Mouse (Mus musculus): ENCODE data around the gene Phb2. TPM values are rescaled to one million over a fixed set of nuclear protein-coding genes. Genes with fewer than 3 reads are reported as not detected.

Phb2 gene
- polyA plus RNA-seq, 1 experiment: 115 TPM

DNA sequence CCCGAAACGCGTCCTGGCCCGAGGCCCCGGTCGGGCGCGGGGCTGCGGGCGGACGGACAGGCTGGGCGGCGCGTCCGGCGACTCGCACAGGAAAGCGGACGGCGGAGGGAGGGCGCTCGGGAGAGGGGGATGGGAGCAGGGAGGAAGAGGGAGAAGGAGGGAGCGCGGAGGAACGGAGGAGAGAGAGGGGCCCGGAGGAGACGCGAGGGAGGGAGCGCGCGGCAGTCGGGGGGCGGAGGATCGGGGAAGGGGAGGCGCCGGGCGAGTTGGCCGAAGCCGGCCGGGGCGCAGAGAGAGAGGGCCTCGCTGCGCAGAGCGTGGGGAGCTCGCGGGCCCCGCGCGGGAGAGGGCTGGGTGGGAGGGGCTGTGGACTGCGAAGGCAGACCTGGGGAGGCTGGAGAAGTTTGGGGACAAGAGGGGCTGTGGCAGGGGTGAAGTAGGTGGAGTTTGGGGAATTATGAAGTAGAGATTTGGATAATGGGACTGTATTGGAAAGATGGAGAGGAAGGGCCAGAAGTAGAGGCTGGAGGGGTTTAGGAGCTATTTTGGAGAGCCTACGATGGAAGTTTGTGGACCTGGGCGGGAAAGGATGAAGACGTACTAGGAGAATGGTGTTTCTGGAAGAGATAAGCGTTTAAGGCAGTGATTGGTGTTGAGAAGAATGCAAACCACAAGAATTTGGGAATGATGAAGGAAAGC, 44.7 kb downstream of the Phb2 start:
- under 1% methylated on average over 43 of the region's 54 CpGs for WGBS
- DNase-seq: peak; percentile 87 to 88
- Histone ChIP-seq H3K4me3 (replicated peaks; ENCODE audit: insufficient read depth, low read depth, low read length) (peak overlapping the region; percentile 95), H3K4me1 (ENCODE audit: control insufficient read depth, insufficient read depth, low read length) (peaks cover 7% of the 10 kb centered on the region), H3K27me3 (ENCODE audit: control insufficient read depth, insufficient read depth, low read length) (no peaks in the 10 kb centered on the region), H3K27ac (ENCODE audit: insufficient read depth, low read length) (peak overlapping the region; percentile 96)
- no peak for TF ChIP-seq CTCF (IDR thresholded peaks at IDR 0.05; ENCODE audit: borderline replicate concordance, insufficient read depth, low read depth, low read length)
- peak; percentile 48 for TF ChIP-seq POLR2A (IDR thresholded peaks at IDR 0.05; ENCODE audit: borderline replicate concordance, insufficient read depth, low read length)

- WGBS: under 1% methylated on average over 5 of the region's 5 CpGs
Measured at GRCm38 (mm10) chr6:124757351-124757880, 45.3 kb downstream of the Phb2 start.

DNA sequence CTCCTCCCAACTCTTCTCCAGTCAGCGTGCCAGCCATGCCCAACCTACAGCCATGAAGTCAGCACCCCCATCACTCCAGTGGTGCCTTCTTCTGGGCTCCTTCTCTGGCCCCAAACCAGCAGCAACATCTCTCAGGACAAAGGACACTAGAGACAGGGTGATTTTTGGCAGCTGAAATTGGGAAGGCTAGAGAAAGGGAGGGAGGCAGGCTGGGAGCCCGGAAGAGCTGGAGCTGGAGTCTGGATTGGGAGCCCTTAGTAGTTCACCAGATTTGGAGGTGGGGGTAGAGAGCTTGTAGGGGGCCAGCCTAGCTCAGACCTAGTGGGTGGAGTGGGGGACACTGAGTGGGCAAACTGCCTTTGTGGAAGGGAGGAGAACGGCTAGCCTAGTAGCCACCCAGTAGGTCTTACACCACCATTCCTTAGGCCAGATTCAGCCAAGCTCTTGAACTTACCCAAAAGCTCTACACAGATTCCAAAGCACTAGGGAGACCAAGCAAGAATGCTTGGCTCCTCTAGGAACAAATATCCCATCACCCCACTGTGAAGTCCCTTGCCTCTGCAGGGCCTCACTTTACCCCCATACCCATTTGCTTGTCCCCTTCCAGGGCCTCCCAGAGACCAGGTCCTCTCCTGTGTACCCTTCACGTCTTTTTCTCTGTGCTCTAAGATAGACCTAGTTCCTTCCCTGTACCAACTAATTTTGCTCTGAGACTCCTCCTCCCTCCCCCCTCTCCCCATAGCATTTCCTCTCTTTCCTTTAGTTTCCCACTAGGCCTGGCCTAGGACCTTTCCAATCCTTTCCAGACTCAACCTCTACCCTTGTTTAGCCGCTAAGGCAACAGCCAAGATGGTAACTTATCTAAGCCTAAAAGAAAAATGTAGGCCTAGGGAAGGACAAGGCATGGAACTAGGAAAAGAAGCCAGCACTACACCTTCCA, 46.0 kb downstream of the Phb2 start:
- Histone ChIP-seq H3K4me3 (replicated peaks; ENCODE audit: insufficient read depth, low read depth, low read length) (peak overlapping the region; percentile 95), H3K27ac (ENCODE audit: insufficient read depth, low read length) (peak overlapping the region; percentile 96), H3K27me3 (ENCODE audit: control insufficient read depth, insufficient read depth, low read length) (no peaks in the 10 kb centered on the region), H3K4me1 (ENCODE audit: control insufficient read depth, insufficient read depth, low read length) (peaks cover 7% of the 10 kb centered on the region)
- TF ChIP-seq CTCF (IDR thresholded peaks at IDR 0.05; ENCODE audit: borderline replicate concordance, insufficient read depth, low read depth, low read length) (no peak), POLR2A (IDR thresholded peaks at IDR 0.05; ENCODE audit: borderline replicate concordance, insufficient read depth, low read length) (peak; percentile 32; the same call in 1 of the 2 replicates)
- peak; percentile 80 to 85 for DNase-seq
- WGBS: 6% methylated on average over 5 of the region's 5 CpGs

More at GRCm38 (mm10) chr6:124757351-124757880, 45.3 kb downstream of the Phb2 start:
- Histone ChIP-seq H3K27ac (ENCODE audit: insufficient read depth, low read length) (peak overlapping the region; percentile 96), H3K4me3 (replicated peaks; ENCODE audit: insufficient read depth, low read depth, low read length) (peak overlapping the region; percentile 95), H3K27me3 (ENCODE audit: control insufficient read depth, insufficient read depth, low read length) (no peaks in the 10 kb centered on the region), H3K4me1 (ENCODE audit: control insufficient read depth, insufficient read depth, low read length) (peaks cover 7% of the 10 kb centered on the region)
- peak in 1 of 2 experiments; percentile 42 for DNase-seq
- TF ChIP-seq CTCF (IDR thresholded peaks at IDR 0.05; ENCODE audit: borderline replicate concordance, insufficient read depth, low read depth, low read length): no peak
- TF ChIP-seq POLR2A (IDR thresholded peaks at IDR 0.05; ENCODE audit: borderline replicate concordance, insufficient read depth, low read length): no peak

GRCm38 (mm10) chr6:124758849-124759232, 46.7 kb downstream of the Phb2 start:
- no peak overlapping the region for H3K4me3 ChIP-seq (replicated peaks; ENCODE audit: insufficient read depth, low read depth, low read length)
- peak overlapping the region; percentile 96; the same call in 1 of the 2 replicates for H3K27ac ChIP-seq (ENCODE audit: insufficient read depth, low read length)
- H3K27me3 ChIP-seq (ENCODE audit: control insufficient read depth, insufficient read depth, low read length): no peaks in the 10 kb centered on the region
- peak; percentile 22 to 37 for DNase-seq
- TF ChIP-seq CTCF (IDR thresholded peaks at IDR 0.05; ENCODE audit: borderline replicate concordance, insufficient read depth, low read depth, low read length) (no peak), POLR2A (IDR thresholded peaks at IDR 0.05; ENCODE audit: borderline replicate concordance, insufficient read depth, low read length) (no peak)
- WGBS: 24% methylated on average over 2 of the region's 2 CpGs
- peaks cover 12% of the 10 kb centered on the region for H3K4me1 ChIP-seq (ENCODE audit: control insufficient read depth, insufficient read depth, low read length)

- peak overlapping the region; percentile 31; the same call in 1 of the 2 replicates for H3K27ac ChIP-seq (ENCODE audit: insufficient read depth, low read length)
- 3% methylated on average over 5 of the region's 5 CpGs for WGBS
- H3K4me3 ChIP-seq (replicated peaks; ENCODE audit: insufficient read depth, low read depth, low read length): peak overlapping the region; percentile 0
- TF ChIP-seq POLR2A (IDR thresholded peaks at IDR 0.05; ENCODE audit: borderline replicate concordance, insufficient read depth, low read length) (peak; percentile 40; the same call in 1 of the 2 replicates), CTCF (IDR thresholded peaks at IDR 0.05; ENCODE audit: borderline replicate concordance, insufficient read depth, low read depth, low read length) (peak; percentile 92)
- H3K27me3 ChIP-seq (ENCODE audit: control insufficient read depth, insufficient read depth, low read length): no peaks in the 10 kb centered on the region
- peaks cover 12% of the 10 kb centered on the region for H3K4me1 ChIP-seq (ENCODE audit: control insufficient read depth, insufficient read depth, low read length)
- DNase-seq: peak; percentile 85 to 86
Measured at GRCm38 (mm10) chr6:124759259-124759658, 47.1 kb downstream of the Phb2 start.

DNA sequence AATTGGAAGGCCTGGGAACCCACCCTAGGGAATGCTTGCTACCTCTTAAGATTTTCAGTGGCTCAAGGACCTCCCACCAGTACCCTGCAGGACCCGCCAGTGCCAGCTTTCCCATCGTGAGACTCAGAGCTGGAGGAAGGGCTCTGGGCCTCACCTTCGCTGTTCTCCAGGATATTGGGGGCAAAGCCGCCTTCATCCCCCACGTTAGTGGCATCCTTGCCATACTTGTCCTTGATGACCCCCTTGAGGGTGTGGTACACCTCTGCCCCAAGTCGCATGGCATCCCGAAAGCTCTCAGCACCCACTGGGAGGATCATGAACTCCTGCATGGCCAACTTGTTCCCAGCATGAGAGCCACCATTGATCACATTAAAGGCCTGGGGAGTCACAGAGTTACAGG, 53.8 kb downstream of the Phb2 start:
- no peak for DNase-seq
- no peaks in the 10 kb centered on the region for H3K27me3 ChIP-seq (ENCODE audit: control insufficient read depth, insufficient read depth, low read length)
- 67% methylated on average over 7 of the region's 7 CpGs for WGBS
- no peak overlapping the region for H3K27ac ChIP-seq (ENCODE audit: insufficient read depth, low read length)
- TF ChIP-seq POLR2A (IDR thresholded peaks at IDR 0.05; ENCODE audit: borderline replicate concordance, insufficient read depth, low read length) (no peak), CTCF (IDR thresholded peaks at IDR 0.05; ENCODE audit: borderline replicate concordance, insufficient read depth, low read depth, low read length) (no peak)
- no peak overlapping the region for H3K4me3 ChIP-seq (replicated peaks; ENCODE audit: insufficient read depth, low read depth, low read length)
- peaks cover 27% of the 10 kb centered on the region for H3K4me1 ChIP-seq (ENCODE audit: control insufficient read depth, insufficient read depth, low read length)

Other genes starting within 250 kb of the Phb2 start
- 385 and 434 TPM in 2 replicates for gene Clstn3, start 247.5 kb upstream of the Phb2 start, polyA plus RNA-seq (2012; rRNA removed)
- 0.20 and 0.27 TPM in 2 replicates for gene C1rl, start 219.2 kb upstream of the Phb2 start, polyA plus RNA-seq (2012; rRNA removed)
- 0.47 and 0.59 TPM in 2 replicates for gene C1ra, start 199.9 kb upstream of the Phb2 start, polyA plus RNA-seq (2012; rRNA removed)
- 1.2 and 1.3 TPM in 2 replicates for gene C1s1, start 170.0 kb upstream of the Phb2 start, polyA plus RNA-seq (2012; rRNA removed)
- gene C1rb, start 142.0 kb upstream of the Phb2 start, polyA plus RNA-seq (2012; rRNA removed): not detected in 2 replicates
- gene C1s2, start 76.3 kb upstream of the Phb2 start, polyA plus RNA-seq (2012; rRNA removed): 0.17 and 0.18 TPM in 2 replicates
- 56.4 and 60.0 TPM in 2 replicates for gene Lpcat3, start 49.3 kb upstream of the Phb2 start, polyA plus RNA-seq (2012; rRNA removed)
- 93.3 and 101 TPM in 2 replicates for gene Emg1, start 158 bp upstream of the Phb2 start, polyA plus RNA-seq (2012; rRNA removed)
- gene Ptpn6, start 26.4 kb downstream of the Phb2 start, polyA plus RNA-seq (2012; rRNA removed): 2.2 and 2.4 TPM in 2 replicates
- 320 and 329 TPM in 2 replicates for gene Grcc10, start 29.0 kb downstream of the Phb2 start, polyA plus RNA-seq (2012; rRNA removed)
- gene Gm45234, start 43.7 kb downstream of the Phb2 start, polyA plus RNA-seq (2012; rRNA removed): not detected in 2 replicates
- 83.5 and 90.3 TPM in 2 replicates for gene Atn1, start 44.2 kb downstream of the Phb2 start, polyA plus RNA-seq (2012; rRNA removed)
- 888 and 918 TPM in 2 replicates for gene Eno2, start 57.3 kb downstream of the Phb2 start, polyA plus RNA-seq (2012; rRNA removed)
- gene Lrrc23, start 67.4 kb downstream of the Phb2 start, polyA plus RNA-seq (2012; rRNA removed): 4.9 and 6.7 TPM in 2 replicates
- gene Spsb2, start 96.3 kb downstream of the Phb2 start, polyA plus RNA-seq (2012; rRNA removed): 12.1 and 13.8 TPM in 2 replicates
- gene Tpi1, start 102.0 kb downstream of the Phb2 start, polyA plus RNA-seq (2012; rRNA removed): 1,162 and 1,205 TPM in 2 replicates
- gene Usp5, start 117.1 kb downstream of the Phb2 start, polyA plus RNA-seq (2012; rRNA removed): 155 and 159 TPM in 2 replicates
- gene Cdca3, start 117.2 kb downstream of the Phb2 start, polyA plus RNA-seq (2012; rRNA removed): 1.3 and 1.4 TPM in 2 replicates
- gene Gnb3, start 127.9 kb downstream of the Phb2 start, polyA plus RNA-seq (2012; rRNA removed): 0.84 and 1.3 TPM in 2 replicates
- 106 and 112 TPM in 2 replicates for gene P3h3, start 145.4 kb downstream of the Phb2 start, polyA plus RNA-seq (2012; rRNA removed)
- gene Gpr162, start 151.6 kb downstream of the Phb2 start, polyA plus RNA-seq (2012; rRNA removed): 177 and 183 TPM in 2 replicates
- gene Cd4, start 175.9 kb downstream of the Phb2 start, polyA plus RNA-seq (2012; rRNA removed): 0.05 and 0.26 TPM in 2 replicates
- 1.5 TPM in 2 replicates for gene Lag3, start 199.4 kb downstream of the Phb2 start, polyA plus RNA-seq (2012; rRNA removed)
- 958 and 983 TPM in 2 replicates for gene Ptms, start 207.8 kb downstream of the Phb2 start, polyA plus RNA-seq (2012; rRNA removed)
- 669 and 677 TPM in 2 replicates for gene Mlf2, start 219.1 kb downstream of the Phb2 start, polyA plus RNA-seq (2012; rRNA removed)

Data from cerebellum, adult 2 months (tissue).